Mouse (Mus musculus) telencephalon, adult 2 months (tissue): ENCODE data around the gene Med13l.

Experiments used
- DNase-seq: peaks from one replicate; pipeline ENCODE4 v3.0.0-alpha.2; 2011; ENCODE audit warnings: low read depth, low spot score

The Med13l gene

GRCm38 (mm10) chr5:118556387-118556937 lies 4.0 kb upstream of the Med13l start:
- no peak for DNase-seq

GRCm38 (mm10) chr5:118558841-118559240 lies 1.6 kb upstream of the Med13l start:
- DNase-seq: no peak

GRCm38 (mm10) chr5:118559584-118560384 lies 695 bp upstream of the Med13l start:
- no peak for DNase-seq

GRCm38 (mm10) chr5:118561086-118561987 lies 858 bp downstream of the Med13l start:
- no peak for DNase-seq

- no peak for DNase-seq
Observed at GRCm38 (mm10) chr5:118562206-118562605, 1.7 kb downstream of the Med13l start.

GRCm38 (mm10) chr5:118563590-118563989 lies 3.1 kb downstream of the Med13l start:
- DNase-seq: no peak

GRCm38 (mm10) chr5:118567395-118567794 lies 6.9 kb downstream of the Med13l start:
- DNase-seq: no peak

GRCm38 (mm10) chr5:118569017-118569416 lies 8.5 kb downstream of the Med13l start:
- DNase-seq: no peak

- DNase-seq: no peak
Observed at GRCm38 (mm10) chr5:118569606-118570580, 9.4 kb downstream of the Med13l start.

- no peak for DNase-seq
Observed at GRCm38 (mm10) chr5:118571504-118571903, 11.0 kb downstream of the Med13l start.

GRCm38 (mm10) chr5:118574236-118574635 lies 13.8 kb downstream of the Med13l start:
- no peak for DNase-seq

- DNase-seq: no peak
Observed at GRCm38 (mm10) chr5:118574997-118575396, 14.5 kb downstream of the Med13l start.

- no peak for DNase-seq
Observed at GRCm38 (mm10) chr5:118575909-118576308, 15.4 kb downstream of the Med13l start.

GRCm38 (mm10) chr5:118576731-118577130 lies 16.3 kb downstream of the Med13l start:
- no peak for DNase-seq

GRCm38 (mm10) chr5:118585355-118585754 lies 24.9 kb downstream of the Med13l start:
- no peak for DNase-seq

GRCm38 (mm10) chr5:118586560-118586959 lies 26.1 kb downstream of the Med13l start:
- DNase-seq: no peak

- DNase-seq: no peak
Observed at GRCm38 (mm10) chr5:118588381-118588925, 28.0 kb downstream of the Med13l start.

- DNase-seq: no peak
Observed at GRCm38 (mm10) chr5:118589186-118589892, 28.9 kb downstream of the Med13l start.

GRCm38 (mm10) chr5:118590868-118591267 lies 30.4 kb downstream of the Med13l start:
- no peak for DNase-seq
